Mouse (Mus musculus): Measurements from ENCODE around the gene Cyp4a31.
"Not testable (repeated sequence)": the region's sequence is repeated elsewhere in the genome, so short reads cannot be mapped to it uniquely, and the experiment has no call there.

Gene Cyp4a31

DNA sequence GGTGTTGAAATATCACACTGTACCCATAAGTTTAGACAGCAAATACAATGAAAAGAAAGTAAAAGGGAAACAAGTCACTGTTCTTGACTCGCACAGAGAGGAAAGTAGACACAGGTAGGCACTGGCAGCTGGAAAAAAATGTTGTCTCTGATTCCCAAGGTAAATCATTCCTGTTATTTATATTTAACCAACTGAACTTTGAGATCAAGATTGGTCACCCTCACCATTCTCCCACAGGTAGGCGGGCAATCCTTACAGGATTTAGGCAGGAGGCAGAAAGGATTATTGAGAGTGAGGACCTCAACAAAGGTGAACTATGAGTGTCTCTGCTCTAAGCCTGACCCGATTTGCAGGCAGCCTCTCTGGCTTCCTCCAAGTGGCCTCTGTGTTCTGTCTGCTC, at the start of gene Cyp4a31:
Cyp4a31 (plus strand) TSS at position 249 of the 400 bp plus-strand sequence.
- no peak for DNase-seq

DNA sequence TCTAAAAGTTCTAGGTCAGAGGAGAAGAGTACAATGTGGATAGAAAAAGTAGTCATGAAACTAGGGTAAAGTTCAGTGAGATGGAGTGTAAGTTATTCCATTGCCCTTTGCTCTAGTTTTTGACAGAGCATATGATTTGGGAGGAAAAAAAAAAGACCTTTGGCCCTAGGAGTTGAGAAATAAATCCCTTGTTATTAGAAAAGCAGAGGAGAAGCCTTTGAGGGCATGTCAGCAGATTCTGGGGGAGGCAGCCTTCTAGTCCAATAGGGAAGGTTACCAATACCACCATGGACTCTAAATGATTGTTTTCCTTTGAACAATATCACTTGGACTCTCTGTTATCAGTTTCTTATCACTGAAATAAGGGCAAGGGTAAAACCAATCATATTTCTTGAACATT, 49.5 kb upstream of the Cyp4a31 start:
- not testable (repeated sequence) for DNase-seq

DNA sequence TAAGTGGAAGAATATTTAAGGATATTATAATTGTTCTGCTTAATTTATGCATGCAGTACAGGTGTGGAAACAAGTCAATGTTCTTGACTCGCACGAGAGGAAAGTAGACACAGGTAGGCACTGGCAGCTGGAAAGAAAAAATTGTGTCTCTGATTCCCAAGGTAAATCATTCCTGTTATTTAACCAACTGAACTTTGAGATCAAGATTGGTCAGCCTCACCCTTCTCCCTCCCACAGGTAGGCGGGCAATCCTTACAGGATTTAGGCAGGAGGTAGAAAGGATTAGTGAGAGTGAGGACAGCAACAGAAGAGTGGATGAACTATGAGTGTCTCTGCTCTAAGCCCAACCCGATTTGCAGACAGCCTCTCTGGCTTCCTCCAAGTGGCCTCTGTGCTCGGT, 45.4 kb upstream of the Cyp4a31 start, which contains the start of gene Cyp4a10:
Cyp4a10 (plus strand) TSS at position 265 of the 400 bp plus-strand sequence.
- not testable (repeated sequence) for DNase-seq

DNA sequence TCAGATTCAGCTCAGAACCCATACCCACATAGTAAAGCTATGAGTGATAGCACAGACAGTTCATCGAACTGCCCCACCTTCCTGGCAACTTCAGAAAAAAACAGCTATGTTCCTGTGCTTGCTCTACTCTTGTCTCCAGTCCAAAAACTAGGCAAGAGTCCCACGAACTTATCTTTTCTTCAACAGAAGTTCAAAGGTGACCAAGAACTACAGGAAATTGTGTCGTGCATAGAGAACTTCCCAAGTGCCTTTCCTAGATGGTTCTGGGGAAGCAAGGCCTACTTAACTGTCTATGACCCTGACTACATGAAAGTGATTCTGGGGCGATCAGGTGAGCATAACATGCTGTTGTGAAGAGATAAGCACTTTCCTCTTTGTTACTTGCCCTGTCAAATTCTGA, 44.0 kb upstream of the Cyp4a31 start:
- DNase-seq = no peak

DNA sequence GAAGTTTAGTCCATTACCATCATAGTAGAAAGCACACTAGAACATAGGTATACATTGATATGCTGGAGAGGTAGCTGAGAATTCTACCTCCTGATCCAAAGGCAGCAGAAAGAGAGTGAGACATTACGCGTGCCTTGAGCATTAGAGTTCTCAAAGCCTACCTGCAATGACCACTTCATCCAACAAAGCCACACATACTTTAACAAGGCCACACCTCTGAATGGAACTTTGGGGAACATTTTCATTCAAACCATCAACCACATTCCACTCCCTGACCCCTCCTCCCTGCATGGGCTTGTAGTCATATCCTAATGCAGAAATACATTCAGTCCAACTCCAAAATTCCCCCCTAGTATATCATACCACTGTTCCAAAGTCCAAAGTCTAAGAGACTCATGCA, 41.7 kb upstream of the Cyp4a31 start:
- DNase-seq = no peak

DNA sequence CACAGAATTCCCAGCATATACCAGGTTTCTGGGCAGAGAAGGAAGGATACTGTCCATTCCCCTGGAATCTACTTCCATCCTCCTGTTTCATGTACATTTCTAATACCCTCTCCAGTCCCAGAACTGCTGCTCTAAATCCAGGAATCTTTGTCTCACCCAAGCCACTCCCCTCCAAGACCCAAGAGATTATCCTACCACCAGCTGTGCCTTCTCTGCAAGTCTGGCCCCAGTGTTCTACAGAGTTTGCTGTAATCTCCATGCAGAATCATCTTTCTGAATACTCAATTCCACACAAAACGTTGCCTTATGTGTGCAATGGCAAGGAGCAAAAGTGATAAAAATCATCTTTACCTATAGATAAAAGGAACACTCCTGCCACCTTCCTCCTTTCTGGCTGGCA, 18.3 kb upstream of the Cyp4a31 start:
- DNase-seq = no peak

DNA sequence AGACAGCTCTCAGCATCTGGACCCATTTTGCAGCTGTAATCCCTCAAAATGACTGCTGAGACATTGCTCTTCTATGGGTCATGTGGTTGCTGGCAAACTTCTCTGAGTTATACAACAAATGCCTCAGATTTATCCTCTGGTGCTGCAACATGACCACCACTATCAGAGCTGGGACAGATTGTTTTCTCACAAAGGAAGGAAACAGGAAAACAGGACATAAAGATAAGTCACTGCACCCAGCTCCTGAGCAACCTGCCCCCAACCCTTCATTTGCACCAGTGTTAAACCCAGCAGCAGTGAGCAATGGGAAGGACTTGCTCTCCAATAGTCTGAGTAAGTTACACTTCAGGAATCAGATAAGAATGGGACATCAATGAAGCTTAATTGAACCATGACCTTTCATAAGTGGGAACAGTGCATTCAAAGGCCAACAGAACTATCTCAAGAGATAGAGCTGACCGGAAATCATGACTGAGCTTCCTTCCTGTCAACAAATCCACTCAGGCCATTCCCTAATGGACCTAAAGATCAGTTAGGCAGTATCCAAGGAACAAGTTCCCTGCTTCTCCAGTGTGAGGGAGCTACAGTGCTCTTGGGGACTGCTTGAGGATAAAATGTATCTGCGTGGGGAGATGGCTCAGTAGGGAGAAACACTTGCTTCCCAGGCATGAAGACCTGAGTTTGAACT, 17.2 kb upstream of the Cyp4a31 start:
- DNase-seq = no peak

DNA sequence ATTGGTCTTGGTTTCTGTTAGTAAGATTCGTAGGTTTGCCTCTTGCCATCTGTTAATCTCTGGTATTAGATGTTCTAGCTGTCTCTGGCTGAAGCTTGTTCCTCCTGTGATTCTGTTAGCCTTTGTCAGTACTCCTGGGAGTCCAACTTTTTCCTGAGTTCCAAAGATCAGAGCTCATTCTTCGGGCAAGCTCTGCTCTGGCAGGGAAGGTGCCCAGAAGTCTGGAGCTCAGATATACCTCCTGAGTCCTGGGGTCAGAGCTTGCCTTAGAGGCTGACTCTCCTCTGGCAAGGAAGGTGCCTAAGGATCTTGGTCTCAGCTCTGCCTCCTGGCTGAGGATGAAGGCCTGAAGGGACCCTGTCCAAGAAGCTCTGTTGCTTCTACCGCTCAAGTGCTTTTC, 10.7 kb upstream of the Cyp4a31 start:
- no peak for DNase-seq

DNA sequence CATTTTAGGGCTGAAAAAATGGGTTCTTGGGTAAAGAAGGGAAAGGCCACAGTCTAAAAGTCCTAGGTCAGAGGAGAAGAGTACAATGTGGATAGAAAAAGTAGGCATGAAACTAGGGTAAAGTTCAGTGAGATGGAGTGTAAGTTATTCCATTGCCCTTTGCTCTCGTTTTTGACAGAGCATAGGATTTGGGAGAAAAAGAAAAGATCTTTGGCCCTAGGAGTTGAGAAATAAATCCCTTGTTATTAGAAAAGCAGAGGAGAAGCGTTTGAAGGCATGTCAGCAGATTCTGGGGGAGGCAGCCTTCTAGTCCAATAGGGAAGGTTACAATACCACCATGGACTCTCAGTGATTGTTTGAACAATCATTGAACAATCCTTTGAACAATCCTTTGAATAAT, 7.9 kb upstream of the Cyp4a31 start:
- DNase-seq = no peak

DNA sequence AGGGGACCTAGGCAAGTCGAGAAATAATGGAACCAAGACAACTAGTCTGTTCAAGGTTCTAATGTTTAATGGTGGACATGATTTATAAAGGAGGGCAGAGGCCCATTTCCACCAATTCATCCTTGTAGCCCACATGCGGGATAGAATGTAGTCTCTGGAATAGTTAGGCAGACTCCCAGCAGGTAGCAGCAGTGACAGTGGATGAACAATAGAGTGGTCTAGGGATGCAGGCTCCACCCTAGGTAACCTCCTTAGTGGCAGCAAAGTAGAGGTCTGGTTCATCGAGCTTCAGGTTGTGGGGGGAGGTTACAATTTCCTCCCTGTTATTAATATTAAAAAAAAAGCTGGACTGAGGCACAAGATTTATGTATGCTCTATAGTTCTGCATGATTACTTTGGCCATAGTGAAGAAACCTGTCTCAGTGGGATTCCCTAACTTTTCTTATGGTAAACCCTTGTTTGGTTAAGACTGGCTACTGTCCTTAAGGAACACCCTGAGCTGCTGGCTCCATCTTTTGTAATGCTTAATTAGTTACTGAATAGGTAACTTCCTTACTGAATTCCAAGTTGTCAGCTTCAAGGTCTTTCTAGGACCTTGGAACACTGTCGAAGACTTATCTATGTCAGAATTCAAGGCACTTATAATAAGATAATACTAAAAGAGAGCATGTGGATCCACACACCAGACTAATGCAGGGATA, 5.4 kb upstream of the Cyp4a31 start:
- no peak for DNase-seq

DNA sequence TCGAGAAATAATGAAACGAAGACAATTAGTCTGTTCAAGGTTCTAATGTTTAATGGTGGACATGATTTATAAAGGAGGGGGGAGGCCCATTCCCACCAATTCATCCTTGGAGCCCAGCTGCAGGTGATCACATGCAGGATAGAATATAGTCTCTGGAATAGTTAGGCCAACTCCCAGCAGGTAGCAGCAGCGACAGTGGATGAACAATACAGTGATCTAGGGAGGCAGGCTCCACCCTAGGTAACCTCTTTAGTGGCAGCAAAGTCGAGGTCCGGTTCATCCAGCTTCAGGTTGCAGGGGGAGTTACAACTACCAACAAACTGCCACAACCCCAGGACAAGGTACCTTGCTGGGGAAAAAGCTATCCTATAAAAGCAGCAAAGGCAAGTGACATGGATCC, 2.2 kb upstream of the Cyp4a31 start:
- DNase-seq = not testable (repeated sequence)

DNA sequence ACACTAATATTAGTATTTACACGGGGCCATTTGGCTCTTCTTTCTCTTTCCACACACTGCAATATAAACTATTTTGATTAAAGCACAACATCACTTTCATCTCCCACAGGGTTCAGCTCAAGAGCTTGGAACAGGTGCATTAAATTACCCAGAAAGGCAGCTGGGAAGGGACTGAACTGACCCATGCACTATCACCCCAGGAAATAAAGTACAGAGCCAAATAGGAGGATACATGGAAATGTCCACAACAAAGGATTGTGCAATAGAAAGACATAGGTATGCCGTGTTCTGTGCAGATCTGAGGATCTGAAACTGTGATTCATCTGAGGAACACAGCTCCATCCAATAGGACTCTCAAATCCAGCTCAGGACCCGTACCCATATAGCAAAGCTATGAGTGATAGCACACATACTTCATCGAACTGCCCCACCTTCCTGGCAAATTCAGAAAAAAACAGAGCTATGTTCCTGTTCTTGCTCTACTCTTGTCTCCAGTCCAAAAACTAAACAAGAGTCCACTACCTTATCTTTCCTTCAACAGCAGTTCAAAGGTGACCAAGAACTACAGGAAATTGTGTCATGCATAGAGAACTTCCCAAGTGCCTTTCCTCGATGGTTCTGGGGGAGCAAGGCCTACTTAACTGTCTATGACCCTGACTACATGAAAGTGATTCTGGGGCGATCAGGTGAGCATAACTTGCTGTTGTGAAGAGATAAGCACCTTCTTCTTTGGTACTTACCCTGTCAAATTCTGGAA, 1.2 kb downstream of the Cyp4a31 start:
- not testable (repeated sequence) for DNase-seq

DNA sequence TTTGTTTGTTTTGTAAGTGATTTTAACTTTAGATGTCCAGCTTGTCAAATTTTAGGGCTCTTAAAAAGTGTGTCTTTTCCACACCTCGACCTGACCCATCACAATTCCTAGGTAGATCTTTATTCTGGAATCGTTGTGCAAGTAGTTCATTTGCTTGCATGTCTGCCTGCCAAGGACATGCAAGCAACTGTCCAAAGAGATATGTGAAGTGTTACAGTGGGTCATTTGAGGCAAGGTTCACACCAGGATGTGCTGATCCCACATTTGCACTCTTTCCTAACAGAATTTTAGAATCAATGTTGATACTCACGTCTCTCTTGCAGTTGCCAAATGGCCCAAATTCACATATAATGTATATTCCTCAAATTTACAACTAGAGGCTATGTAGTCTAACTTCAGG, 11.8 kb downstream of the Cyp4a31 start:
- DNase-seq = no peak

DNA sequence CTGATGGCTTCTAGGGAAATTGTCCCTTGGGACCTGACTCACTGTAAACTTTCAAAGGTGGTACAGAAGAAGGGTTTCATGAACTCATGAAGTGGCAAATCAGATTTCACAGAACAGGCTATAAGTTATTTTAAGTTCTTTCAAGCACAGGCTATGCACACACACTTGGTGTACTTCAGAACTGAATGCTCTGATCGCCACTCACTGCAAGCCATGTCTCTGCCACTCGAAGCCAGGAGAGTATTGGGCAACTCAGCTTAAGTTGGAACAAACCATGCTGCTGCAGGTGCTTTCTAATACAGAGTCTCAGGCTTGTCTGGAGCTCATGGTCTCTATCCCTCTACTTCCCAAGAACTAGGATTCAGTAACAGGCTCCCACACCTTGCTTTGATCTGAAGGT, 12.3 kb downstream of the Cyp4a31 start:
- DNase-seq = no peak

DNA sequence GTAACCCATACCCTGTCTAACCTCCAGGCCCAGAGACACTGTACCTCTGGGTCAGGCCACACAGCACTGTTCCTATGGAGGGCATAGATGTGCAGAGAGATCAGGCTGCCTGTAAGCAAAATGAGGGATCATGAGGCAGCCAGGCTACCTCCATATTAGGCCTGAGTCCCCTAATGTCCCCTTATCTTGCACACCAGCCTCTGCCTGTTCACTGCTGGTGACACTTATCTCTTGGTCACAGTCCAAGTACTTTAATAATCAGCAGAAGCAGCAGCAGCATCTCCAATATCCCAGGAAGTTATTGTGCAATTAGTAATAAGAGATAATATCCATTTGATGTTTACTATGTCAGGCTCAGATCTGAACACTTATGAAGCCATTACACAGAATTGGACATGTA, 19.6 kb downstream of the Cyp4a31 start:
- no peak for DNase-seq

DNA sequence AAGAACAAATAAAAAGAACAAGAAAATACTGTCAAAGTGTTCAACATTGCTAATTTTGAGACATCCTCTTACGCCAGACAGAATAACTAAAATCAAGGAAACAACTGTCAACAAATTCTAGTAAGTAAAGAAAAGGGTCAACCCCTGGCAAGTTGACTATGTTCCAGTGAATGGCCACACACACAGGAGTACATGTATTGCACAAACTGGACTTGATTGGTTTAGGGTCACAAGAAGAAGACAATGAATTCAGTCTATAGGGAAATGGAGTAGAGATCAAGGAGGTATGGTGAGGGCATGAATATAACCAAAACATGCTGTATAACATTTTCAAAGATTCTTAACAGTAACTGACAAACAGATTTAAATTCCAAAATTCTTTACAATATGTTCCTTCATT, 32.9 kb downstream of the Cyp4a31 start:
- no peak for DNase-seq

DNA sequence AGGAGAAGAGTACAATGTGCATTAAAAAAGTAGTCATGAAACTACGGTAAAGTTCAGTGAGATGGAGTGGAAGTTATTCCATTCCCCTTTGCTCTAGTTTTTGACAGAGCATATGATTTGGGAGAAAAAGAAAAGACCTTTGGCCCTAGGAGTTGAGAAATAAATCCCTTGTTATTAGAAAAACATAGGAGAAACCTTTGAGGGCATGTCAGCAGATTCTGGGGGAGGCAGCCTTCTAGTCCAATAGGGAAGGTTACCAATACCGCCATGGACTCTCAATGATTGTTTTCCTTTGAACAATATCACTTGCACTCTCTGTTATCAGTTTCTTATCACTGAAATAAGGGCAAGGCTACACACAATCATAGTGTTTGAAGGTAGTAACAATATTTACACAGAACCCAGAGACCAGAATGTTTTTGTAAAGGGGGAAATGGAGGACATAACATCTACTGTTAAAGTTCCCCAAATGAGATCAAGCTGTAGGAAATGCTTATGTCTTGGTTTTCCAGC, 33.4 kb downstream of the Cyp4a31 start:
- DNase-seq = no peak

DNA sequence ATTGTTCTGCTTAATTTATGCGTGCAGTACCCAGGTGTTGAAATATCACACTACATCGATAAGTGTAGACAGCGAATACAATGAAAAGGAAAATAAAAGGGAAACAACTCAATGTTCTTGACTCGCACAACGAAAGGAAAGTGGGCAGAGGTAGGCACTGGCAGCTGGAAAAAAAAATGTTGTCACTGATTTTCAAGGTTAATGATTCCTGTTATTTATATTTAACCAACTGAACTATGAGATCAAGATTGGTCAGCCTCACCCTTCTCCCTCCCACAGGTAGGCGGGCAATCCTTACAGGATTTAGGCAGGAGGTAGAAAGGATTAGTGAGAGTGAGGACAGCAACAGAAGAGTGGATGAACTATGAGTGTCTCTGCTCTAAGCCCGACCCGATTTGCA, 37.2 kb downstream of the Cyp4a31 start, which contains the start of gene Cyp4a32:
Cyp4a32 (plus strand) TSS at position 359 of the 400 bp plus-strand sequence.
- not testable (repeated sequence) for DNase-seq

DNA sequence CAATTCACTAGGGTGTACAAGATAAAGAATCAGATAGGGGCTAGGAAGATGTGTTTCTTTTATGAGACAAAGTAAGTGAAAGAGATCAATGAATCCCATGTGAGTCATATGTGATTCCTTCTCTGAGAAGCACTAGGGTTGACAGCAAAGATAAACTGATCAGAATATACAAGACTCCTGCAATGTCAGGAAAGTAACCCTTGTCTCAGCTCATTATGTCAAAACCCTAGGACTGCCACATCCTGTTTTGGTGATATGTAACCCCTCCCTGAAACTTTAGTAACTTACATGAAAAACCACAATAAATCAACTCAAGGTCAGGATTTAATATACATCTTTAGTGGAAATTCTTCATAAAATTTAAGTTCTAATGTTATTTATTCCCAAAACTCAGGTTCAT, 50.6 kb downstream of the Cyp4a31 start:
- DNase-seq = no peak

DNA sequence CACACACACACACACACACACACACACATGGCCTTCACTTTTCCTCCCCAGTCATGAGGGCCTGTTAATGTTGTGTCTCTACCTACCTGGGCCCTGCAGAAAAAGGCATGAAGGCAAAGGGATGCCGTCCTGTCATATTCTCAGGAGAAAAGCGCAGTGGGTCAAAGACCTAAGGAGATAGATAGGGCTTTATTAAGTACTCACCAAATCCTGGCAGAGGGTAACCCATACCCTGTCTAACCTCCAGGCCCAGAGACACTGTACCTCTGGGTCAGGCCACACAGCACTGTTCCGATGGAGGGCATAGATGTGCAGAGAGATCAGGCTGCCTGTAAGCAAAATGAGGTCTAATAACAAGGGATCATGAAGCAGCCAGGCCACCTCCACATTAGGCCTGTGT, 62.1 kb downstream of the Cyp4a31 start:
- not testable (repeated sequence) for DNase-seq

Data from cerebellum, adult 11 months (tissue).